Mouse (Mus musculus): ENCODE measurements at regions not wholly inside any gene's neighbourhood (a gene's known extent, or its start where the extent isn't known, plus 50 kb on each side); places are given as distances from the start of the nearest gene placed in this dataset.

DNA sequence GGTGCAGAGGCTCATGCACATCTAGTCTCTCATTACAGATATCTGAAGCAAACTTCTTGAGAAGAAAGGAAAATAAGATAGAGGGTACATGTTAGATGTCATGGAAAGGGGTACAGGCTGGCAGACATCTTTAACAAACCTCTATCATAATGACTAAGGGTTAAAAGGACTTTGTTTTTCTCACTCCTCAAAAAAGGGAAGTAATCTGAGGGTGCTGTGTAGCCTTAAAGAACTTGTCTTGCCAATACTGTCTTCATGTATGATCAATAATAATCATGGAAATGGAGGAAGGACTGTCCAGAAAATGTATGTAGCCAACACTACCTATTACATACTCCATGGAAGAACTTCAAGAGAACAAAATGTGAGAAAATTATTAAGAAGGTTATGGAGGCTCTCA is 400.0 kb upstream of the Mmadhc start:
- no peak for DNase-seq (ENCODE audit: low spot score in 2 of 2)

DNA sequence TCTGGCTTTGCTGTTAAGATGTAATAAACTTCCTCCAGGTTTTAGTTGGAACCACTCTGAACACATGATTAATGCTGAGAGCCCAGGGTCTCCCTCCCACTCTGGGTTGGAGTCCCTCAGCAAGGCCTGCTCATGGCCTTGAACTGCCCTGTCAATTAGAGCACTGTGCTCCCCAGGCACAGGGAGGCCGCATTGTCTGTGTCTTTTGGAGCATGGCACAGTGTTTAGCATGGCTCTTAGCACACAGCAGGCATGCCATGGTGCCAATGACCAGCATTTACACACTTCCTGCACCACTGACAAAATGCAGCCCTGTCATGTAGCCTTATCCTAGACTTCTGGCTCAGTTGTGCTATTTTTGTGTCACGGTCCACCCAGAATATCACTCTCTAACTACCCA is 398.2 kb upstream of the Mmadhc start:
- no peak for DNase-seq (ENCODE audit: low spot score in 2 of 2)

DNA sequence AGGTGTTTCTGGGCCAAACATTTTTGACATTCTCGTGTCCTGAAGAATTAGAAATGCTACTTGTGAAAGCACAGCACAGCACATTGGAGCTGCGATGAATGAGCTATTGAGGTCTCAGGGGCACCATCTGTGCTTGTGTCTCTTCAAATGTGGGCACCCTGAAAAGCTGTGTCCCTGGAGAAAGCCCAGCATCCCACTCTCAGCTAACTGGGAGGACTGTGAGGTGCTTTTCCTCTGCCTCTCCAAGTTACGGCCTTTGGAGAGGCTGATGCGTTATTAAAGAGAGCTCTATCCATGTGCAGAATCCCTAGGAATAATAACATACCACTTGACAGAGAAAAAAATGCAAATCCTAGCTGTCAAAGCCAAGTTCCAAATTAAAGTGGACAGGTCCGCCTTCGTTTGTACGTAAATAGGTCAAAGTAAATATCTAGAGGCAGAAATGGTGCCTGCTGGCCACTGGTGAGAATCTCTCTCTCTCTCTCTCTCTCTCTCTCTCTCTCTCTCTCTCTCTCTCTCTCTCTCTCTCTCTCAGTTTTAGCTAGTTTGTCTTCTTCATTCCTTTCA is 397.3 kb upstream of the Mmadhc start:
- no peak for DNase-seq (ENCODE audit: low spot score in 2 of 2)

DNA sequence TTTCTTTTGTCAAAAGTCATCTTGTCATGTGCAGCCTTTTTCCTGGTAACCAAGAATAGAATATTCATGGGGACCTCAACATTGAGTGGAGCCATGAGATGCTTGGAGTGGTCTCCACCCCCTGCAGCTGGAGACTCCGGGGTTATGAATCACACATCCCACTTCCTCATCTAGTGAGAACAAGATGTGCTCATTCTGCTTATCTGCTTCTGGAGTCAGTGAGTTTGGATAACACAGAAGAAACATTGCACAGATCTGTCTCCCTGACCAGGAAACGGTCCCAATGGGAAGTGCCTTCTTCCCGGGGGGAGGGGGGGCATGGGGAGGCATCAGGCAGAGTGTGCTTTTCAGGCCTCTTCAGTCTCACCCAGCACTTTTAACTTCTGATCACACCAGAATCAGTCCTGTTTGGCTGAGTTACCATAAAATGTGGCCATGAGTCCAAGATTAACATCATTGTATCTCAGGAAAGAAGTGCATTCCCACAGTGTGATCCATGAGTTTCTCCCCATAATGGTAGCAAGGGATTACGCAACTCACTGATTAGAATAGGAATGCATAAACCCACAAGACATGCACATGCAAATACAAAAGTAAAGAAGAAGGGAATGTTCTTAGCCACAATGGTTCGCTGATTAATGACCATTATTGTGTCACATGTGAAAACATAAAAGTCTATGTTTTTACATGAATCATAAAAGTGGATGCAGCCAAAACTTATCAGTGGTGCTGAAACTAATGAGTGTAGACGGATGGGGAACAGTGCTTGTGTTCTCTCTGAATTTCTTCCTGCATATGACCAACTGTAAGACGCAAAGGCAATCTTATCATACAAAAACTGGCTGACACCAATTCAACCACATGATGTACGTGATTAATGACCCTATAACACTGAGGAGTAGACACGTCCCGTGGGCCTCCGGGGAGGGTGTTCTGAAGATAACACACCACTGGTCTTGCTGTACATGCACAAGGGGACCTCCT is 393.8 kb upstream of the Mmadhc start:
- DNase-seq (ENCODE audit: low spot score in 2 of 2) = no peak

DNA sequence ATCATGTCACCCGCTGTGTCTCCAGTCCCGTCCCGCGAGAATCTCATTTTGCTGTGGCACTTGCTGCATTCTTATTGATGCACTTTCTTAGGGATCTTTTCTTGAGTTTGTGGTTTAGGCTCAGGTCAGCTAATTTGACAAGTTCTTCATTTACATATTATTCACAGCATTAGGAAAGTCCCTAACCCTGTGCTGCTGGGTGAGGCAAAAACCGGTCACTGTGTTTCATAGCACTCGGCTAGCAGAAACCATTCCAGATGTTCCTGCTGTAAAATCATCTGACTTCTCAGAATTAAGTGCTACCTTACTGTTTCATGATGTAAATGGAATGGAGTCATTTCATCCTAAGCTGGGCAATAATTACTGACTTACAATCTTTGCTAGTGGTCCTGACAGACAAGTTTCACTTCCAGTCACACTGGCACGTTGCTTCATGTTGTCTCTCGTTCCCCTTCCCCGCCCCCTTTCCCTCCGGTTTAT is 391.1 kb upstream of the Mmadhc start:
- no peak for DNase-seq (ENCODE audit: low spot score in 2 of 2)

DNA sequence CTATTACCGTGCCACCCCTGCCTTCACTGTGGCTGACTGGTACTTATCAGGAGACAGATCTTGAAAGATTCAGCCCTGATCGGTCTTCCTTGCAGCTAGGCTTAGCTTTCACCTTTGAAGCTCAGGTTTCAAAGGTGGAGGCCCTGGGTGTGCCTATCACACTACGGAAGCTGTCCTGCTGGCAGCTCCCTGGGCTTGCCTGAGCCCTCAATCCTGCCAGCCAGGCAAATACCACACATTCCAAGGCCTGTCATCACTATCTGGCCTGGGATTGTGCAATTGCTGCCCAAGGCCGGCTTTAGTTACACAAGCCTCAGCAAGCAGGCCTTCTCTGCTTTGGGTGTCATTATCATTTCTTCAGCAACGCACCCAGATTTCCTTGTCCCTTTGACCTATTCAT is 390.6 kb upstream of the Mmadhc start:
- no peak for DNase-seq (ENCODE audit: low spot score in 2 of 2)

DNA sequence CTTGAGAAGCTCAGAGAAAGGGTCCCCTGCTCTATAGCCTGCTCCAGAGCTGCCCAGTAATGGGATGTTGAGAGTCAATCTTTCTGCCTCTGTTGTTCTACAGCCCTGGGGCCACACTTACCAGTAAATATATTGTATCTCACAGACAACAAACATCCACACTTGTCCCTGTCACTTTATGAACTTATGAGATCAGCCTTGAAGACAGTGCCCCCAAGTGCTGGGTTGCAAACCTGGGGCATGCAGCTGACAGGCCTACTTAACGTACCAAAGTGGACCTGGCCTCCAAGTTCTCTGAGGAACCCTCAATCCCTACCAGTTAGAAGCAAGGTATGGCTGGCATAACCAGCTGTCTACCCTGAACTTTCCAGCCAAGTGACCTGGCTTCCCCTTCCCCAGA is 380.9 kb upstream of the Mmadhc start:
- DNase-seq (ENCODE audit: low spot score in 2 of 2) = no peak

DNA sequence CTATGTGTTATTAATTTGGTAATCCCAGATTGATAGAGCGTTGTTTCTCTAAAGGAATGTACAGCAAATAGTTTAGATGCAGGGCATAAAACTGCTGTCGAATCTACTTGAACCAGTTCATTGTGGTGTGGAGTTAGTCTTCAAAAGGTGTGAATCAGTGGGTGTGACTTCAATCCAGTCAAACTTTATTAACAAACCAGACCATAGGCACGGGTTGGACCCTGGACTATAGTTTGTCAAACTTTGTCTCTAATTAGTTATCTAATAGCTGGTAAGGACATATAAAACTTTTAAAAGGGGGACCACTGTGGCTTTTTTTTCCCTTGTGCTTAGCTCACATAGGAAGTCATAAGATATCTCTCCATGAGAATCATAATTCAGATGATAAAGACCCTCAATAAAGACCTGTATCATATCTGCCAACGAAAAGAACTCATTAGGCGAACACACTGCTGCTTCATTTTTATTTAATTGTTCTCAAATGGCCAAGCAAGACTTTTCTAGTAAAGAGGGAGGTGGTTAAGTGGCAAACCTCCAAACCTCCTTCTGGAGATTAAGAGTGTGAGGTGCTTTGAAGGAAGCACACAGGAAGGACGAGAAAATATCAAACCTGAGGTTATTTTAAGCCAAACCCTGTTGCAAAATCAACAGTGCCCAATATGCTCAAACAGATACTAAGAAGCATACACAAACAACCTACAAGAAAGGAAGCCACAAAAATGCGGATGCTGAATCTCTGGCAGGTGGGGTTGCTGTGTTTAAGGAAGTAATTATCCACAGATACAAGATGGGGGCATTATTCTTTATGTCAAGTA is 379.3 kb upstream of the Mmadhc start:
- no peak for DNase-seq (ENCODE audit: low spot score in 2 of 2)

DNA sequence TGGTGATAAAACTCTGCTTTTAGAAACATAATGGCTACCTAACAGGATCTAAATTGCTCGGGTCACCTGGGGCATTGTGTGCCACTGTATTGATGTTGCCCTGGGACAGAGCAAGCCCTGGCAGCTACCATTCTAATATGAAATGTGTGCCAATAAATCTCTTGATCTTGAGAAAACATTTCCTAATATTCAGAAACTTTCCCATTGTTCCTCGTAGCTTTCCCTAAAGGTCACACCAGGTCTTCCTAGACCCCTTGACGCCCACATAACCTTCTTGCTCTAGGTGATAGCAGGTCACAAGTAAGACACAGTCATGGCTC is 378.2 kb upstream of the Mmadhc start:
- no peak for DNase-seq (ENCODE audit: low spot score in 2 of 2)

DNA sequence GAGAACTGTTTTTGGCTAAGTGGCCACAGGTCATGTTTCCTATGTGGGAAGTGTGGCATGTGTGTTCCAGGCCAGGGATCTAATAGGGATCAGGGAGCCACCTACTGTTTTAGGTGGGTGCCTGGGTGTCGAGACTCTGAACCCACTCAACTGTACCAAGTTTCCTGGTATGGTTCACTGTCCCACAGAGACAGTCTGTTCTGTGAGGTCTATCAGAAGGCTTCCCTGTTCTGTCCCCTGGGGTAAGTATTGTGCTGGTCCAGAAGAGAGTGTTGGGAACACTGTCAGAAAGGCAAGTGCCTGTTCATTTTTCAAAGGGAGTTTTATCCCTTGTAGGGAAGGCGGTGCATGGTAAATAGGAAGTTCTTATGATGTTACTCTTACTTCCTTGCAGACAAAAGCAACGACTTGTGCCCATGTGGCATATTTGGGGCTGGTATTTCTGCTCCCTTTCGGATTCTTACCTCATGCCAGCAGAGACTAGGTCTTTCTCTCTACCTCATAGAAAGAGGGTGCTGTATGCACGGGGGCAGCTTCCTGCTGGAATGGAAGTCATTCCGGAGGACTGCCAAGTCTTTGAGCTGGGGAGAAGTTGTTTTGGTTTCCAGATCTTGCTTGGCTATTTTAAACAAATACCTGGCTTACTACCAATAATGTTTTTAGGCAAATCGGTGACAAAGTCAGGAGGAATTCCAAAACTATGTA is 377.7 kb upstream of the Mmadhc start:
- DNase-seq (ENCODE audit: low spot score in 2 of 2) = no peak

DNA sequence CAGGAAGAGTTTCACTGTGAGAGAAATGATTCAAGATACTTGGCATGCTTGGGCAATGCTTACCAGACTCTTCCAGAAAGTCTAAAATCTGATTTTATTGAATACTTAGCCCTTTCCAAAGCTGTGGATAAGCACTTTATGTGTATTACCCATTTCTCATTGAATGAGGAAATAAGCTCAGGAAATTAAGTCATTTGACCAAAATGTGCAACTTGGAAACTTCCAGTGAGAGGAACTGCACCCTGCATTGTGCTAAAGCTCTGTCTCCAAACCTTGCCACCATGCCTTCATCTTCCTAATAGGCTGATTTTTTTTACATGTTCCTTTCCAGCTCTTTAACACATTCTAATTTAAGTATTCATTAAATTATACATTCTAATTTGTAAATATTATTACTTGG is 372.7 kb upstream of the Mmadhc start:
- DNase-seq (ENCODE audit: low spot score in 2 of 2) = no peak

DNA sequence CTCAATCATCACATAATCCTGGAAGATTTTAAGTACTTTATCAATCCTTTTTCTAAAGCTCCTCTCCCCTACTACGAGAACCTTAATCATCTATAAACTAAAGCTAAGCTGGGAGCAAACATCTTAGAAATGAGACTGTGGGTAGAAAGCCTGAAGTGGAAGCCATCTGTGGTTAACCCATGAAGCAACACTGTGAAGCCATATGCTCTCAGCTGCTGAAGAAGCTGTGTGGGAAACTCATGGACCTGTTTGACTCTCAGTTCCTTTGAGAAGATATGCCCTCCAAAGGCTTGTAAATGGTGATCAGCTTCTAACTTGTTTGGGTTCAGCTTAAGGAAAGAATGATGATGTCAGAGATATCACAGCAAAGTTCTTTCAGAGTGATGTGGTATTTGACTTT is 372.2 kb upstream of the Mmadhc start:
- no peak for DNase-seq (ENCODE audit: low spot score in 2 of 2)

DNA sequence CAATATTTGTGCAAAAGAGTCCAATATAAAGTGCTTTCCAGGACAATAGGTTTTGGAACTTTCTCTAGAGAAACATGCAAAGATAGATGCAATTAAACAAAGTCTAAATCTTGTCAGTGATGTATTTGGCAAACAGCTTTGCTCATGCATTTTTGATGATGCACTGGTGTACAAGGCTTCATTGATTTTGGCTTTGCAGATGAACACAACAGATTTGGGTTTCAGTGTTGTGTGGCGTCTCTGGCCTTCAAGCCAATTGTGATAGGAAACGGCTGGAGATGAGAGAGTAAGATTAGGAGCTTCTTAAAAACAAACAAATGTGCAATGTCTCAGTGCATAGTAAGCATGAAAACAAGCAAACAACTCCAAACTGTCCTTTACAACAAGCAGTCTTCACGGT is 370.6 kb upstream of the Mmadhc start:
- DNase-seq (ENCODE audit: low spot score in 2 of 2) = no peak

DNA sequence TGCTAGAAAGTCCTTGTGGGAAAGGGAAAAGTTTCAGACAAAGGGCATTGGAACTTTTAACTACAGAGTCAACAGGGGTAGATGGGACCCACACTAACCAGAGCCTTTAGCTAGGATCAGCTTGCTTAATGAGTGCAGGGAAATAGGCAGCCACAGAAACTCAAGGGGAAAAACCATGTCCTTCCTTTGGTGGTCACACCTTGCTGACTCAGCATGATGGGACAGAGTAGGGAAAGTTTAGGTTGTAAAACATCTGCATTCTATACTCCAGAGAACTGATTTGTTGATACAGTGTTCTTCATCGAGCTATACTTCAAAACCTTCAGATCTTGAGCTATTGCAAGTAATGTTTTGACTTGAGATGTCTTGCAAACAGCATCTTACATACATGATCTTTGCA is 365.9 kb upstream of the Mmadhc start:
- DNase-seq (ENCODE audit: low spot score in 2 of 2) = no peak

DNA sequence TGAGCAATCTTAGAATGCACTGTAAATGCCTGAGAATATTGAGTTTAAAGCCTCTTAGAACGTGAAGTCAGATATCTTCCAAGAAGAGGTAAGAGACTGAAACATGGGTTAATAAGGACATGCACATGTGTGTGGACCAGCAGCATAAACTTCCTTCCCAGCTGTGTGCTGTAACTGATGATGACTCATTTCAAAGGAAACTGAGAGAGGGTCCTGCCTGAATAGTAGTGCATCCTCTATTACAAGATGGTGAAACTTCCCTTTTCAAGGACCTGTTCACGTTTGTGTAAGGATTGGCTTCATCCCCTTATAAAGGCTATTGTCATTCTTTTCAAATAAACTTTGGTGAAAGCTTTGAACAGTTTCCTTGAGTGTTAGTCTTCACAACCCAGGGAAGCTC is 363.4 kb upstream of the Mmadhc start:
- DNase-seq (ENCODE audit: low spot score in 2 of 2) = no peak

DNA sequence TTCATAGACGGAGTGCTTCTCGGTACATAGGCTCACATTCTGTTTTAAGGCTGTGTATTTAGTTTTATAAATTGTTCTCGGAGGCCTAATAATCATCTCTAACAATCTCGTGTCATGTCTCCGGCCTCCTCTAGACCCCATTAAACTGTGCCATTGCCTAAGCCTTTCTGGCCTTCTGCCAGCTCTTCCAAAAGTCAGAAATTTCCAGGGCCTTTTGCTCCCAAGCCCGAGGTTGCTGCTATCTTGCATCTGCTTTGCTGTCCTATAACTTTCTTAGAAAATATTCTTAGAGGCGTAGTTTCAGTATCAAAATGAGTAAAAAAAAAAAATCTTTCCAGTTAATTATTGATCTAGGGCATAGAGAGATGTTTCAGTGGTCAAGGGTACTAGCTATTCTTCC is 361.2 kb upstream of the Mmadhc start:
- DNase-seq (ENCODE audit: low spot score in 2 of 2) = no peak

DNA sequence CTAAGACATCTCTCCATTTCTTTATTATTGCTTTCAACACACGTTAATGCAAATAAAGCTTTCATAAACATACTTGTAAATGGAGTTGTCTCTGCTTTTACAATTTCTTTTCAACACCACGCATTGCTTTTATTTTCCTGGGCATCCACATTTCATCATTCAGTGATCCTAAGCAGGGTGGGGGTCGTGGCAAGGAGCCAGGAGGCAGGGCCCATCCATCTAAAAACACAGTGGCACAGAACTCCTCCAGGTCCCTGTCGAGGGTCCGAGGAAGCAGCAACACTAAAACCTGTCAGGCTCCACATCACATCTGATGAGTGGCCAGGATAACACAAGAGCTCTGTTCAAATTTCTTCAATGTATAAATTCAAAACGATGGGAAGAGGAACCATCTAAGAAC is 359.8 kb upstream of the Mmadhc start:
- DNase-seq (ENCODE audit: low spot score in 2 of 2) = no peak

DNA sequence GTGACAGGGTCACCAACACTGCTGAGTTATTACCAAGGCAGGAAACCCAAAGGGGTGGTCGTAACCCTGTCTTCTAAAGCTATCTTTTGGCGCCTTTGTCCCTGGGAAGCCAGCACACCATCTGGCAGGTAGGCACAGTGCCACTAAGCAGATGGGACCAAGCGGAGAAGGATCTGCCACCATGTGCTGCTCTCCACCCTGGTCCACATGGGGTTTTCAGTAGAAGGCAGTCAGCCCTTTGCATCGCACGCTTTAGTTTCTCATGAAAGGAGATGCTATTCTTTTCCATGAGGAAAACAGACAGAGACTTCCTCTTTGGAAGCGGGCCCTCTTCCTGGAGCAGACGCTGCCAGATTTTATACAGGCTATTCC is 358.3 kb upstream of the Mmadhc start:
- DNase-seq (ENCODE audit: low spot score in 2 of 2) = peak; percentile 8 to 13

DNA sequence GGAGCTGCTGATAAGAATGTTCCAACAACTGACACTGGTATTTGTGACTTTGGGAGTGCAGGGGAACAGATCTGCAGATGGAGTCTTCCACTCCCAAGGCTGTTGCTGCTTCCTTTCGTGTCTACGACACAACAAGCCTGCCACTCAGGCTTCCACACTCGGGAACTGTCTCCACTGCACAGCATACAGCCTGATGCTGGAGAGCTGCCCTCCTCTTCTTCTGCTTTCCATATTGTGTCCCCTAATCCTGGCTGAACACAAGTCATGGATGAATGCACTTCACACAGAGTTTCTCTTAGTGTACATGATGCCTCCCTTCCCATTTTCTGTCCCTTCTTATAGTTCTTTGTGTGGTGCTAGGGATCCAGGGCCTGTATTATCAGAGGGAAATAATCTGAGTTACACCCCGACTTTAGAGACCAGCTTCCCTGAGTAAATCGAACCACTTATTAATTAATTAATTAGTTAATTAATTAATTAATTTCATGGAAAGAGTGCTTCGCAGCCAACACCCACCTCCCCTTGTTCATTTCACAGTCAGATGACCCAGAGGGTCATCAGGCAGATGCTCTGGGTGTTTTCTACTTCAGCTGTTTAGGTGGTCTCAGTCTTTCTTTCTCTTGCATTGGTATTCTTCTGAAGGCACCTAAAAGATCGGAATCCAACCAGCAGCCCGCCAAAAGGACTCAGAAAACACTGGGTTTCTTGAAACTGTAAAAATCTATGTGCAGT is 357.8 kb upstream of the Mmadhc start:
- DNase-seq (ENCODE audit: low spot score in 2 of 2) = no peak

DNA sequence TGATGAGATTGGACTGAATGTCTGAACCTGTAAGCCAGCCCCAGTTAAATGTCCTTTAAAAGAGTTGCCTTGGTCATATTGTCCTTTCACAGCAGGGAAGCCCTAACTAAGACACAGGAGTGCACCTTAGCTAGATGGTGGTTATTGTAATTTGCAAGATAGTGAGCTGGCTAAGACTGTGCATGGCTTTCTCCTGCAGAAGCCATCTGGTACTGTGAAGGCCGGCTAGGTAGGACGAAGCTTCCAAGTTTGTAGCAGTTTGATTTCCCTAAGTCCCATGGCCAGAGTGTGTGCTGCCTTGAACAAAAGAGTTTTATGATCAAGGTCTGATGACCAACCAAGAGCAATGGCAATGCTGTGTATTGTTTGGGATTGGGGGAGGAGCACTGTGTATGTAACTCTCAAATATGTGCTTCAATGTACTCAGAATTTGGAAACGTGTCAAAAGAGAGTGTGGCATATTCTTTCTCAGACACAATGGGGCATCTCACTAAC is 356.6 kb upstream of the Mmadhc start:
- DNase-seq (ENCODE audit: low spot score in 2 of 2) = no peak

DNA sequence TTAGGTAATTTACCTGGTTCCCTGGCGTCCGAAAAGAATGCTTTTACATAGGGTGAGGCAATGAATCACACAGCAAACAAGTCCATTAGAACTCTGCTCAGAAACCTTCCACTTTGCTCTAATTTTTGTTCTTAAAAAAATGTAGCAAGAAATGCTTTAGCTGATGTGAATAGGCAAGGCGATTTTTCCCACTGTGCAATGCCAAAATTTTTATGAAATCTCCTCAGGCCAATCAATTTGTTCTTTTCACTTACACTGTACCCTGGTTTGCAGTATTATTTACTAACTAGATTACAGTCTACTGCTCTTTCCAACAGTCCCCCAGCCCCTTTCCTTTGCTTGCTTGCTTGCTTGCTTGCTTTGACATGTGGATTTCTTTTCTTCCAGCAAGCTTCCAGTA is 353.1 kb upstream of the Mmadhc start:
- DNase-seq (ENCODE audit: low spot score in 2 of 2) = no peak
